Mouse (Mus musculus) layer of hippocampus, adult 9-10 months (tissue): Measurements from ENCODE around the gene Psmb3.

ENCODE experiments used
- DNase-seq: peaks from one replicate; pipeline ENCODE4 v3.0.0; 2022; ENCODE audit warnings: low spot score

Gene Psmb3

GRCm38 (mm10) chr11:97758125-97758524 is 54.9 kb downstream of the Psmb3 start:
- no peak for DNase-seq

- DNase-seq = no peak
These were observed 55.7 kb downstream of the Psmb3 start for GRCm38 (mm10) chr11:97758942-97759341.

- DNase-seq = no peak
These were observed 58.4 kb downstream of the Psmb3 start for GRCm38 (mm10) chr11:97761638-97762037.
